In the genomic region with DNA sequence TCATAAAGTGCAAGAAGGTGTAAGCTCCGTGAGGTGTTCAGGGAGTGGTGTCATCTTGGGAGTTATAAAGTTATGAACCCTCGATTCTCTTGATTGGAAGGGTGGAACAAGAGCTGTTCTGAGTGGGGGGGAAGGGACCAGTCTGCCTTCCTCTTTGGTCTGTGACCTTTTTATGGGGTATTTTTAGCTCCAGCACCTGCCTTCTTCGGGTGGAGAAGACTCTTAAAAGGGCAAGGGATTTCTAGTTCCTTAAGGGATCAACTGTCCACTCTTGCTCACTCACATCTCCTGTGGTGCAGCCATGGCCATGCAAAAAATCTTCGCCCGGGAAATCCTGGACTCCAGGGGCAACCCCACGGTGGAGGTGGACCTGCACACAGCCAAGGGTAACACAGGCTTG, we compare ENCODE assay signal across 10 mouse cellular contexts. TPM values are rescaled to one million over a fixed set of nuclear protein-coding genes. Genes with fewer than 3 reads are reported as not detected.
A peak's percentile ranks its signal among the peaks of the same experiment; 100 is the strongest.
DNase-seq lines count a peak whose midpoint lies in the region; ATAC-seq and TF ChIP-seq lines count a peak whose summit lies in the region.
"Had no signal": no experiment of that assay in that cellular context is flagged by ENCODE, and none has a peak within 500 bp of the region (broad histone marks: within the 10 kb centered on the region; RNA-seq: fewer than 3 reads in every experiment).

No protein-coding gene starts in this region.

- DNase-seq in CD4-positive, CD25-positive, alpha-beta regulatory T cell, adult 2 months (ENCODE audit: low read depth, low spot score): peak; percentile 30
- no peak for DNase-seq in hindbrain, embryonic 10.5 days (ENCODE audit: low spot score)
- no peak for DNase-seq in hindbrain, embryonic 14.5 days (ENCODE audit: low spot score)
- DNase-seq in testis, postnatal 10 days (ENCODE audit: low spot score): no peak
- no peak for DNase-seq in liver, embryonic 13.5 days
- no peak for DNase-seq in left cerebral cortex, postnatal 4 days

- intact Hi-C loops in left cerebral cortex, postnatal 4 days (cut with DNase I): no loop called here

- H3K36me3 ChIP-seq in hindbrain, embryonic 10.5 days: peaks cover 34% of the 10 kb centered on the region
- H3K36me3 ChIP-seq in hindbrain, embryonic 14.5 days (replicated peaks; ENCODE audit: control insufficient read depth, insufficient read depth): peaks cover 25% of the 10 kb centered on the region
- H3K36me3 ChIP-seq in testis, adult 2 months (ENCODE audit: control insufficient read depth, insufficient read depth, low read length): no peaks in the 10 kb centered on the region; the same call in 1 of the 2 replicates
- peaks cover 25% of the 10 kb centered on the region for H3K36me3 ChIP-seq in liver, embryonic 13.5 days

- TF ChIP-seq POLR2A in testis, adult 2 months (IDR thresholded peaks at IDR 0.05; ENCODE audit: control insufficient read depth, low read depth, low read length): 0 out of 2 replicates have a peak, but pooled peaks have one; percentile 12

- 55% methylated on average over 6 of the region's 6 CpGs for WGBS in hindbrain, embryonic 10.5 days
- 59% methylated on average over 6 of the region's 6 CpGs for WGBS in hindbrain, embryonic 14.5 days
- WGBS in liver, embryonic 13.5 days (ENCODE audit: insufficient replicate concordance): 48% methylated on average over 6 of the region's 6 CpGs

- no peak overlapping the region for H3K4me2 ChIP-seq in hindbrain, embryonic 14.5 days (replicated peaks)
- 0 out of 2 replicates have a peak overlapping the region, but pooled peaks have one; percentile 96 for H3K4me2 ChIP-seq in liver, embryonic 13.5 days

- peak overlapping the region; percentile 99 for H3K27ac ChIP-seq in hindbrain, embryonic 10.5 days
- H3K27ac ChIP-seq in hindbrain, embryonic 14.5 days: no peak overlapping the region
- H3K27ac ChIP-seq in testis, adult 2 months (ENCODE audit: control insufficient read depth, insufficient read depth, low read depth, low read length): no peak overlapping the region
- peak overlapping the region; percentile 99 for H3K27ac ChIP-seq in liver, embryonic 13.5 days

- no peaks in the 10 kb centered on the region for H3K27me3 ChIP-seq in hindbrain, embryonic 10.5 days (ENCODE audit: insufficient read depth, poor library complexity, severe bottlenecking)
- H3K27me3 ChIP-seq in hindbrain, embryonic 14.5 days (ENCODE audit: control insufficient read depth, insufficient read depth, low read length): no peaks in the 10 kb centered on the region
- no peaks in the 10 kb centered on the region for H3K27me3 ChIP-seq in testis, adult 2 months (ENCODE audit: control insufficient read depth, insufficient read depth, low read length)
- no peaks in the 10 kb centered on the region for H3K27me3 ChIP-seq in liver, embryonic 13.5 days
- H3K27me3 ChIP-seq: lung, embryonic 15.5 days had no signal

- peak overlapping the region; percentile 97 for H3K4me3 ChIP-seq in hindbrain, embryonic 10.5 days
- H3K4me3 ChIP-seq in hindbrain, embryonic 14.5 days (replicated peaks; ENCODE audit: low read length): no peak overlapping the region
- H3K4me3 ChIP-seq in testis, adult 2 months (ENCODE audit: control insufficient read depth, low read depth, low read length): no peak overlapping the region
- H3K4me3 ChIP-seq in liver, embryonic 13.5 days (replicated peaks): no peak overlapping the region

- no peak overlapping the region for H3K9ac ChIP-seq in hindbrain, embryonic 14.5 days
- no peak overlapping the region for H3K9ac ChIP-seq in liver, embryonic 13.5 days

- no peaks in the 10 kb centered on the region for H3K9me3 ChIP-seq in hindbrain, embryonic 10.5 days
- no peaks in the 10 kb centered on the region for H3K9me3 ChIP-seq in hindbrain, embryonic 14.5 days (ENCODE audit: control insufficient read depth, low read length)
- no peaks in the 10 kb centered on the region for H3K9me3 ChIP-seq in liver, embryonic 13.5 days (replicated peaks)
- H3K9me3 ChIP-seq: lung, embryonic 15.5 days had no signal

- TF ChIP-seq CTCF in testis, adult 2 months (IDR thresholded peaks at IDR 0.05; ENCODE audit: control insufficient read depth, insufficient read depth, insufficient replicate concordance, low read depth, low read length): no peak

- ATAC-seq in CD4-positive, CD25-positive, alpha-beta regulatory T cell, adult 4 months: no peak
- ATAC-seq in hindbrain, embryonic 14.5 days (ENCODE audit: low FRiP score): no peak
- no peak for ATAC-seq in liver, embryonic 13.5 days (ENCODE audit: low read depth)
- ATAC-seq: midbrain, embryonic 16.5 days had no signal

- H3K4me1 ChIP-seq in hindbrain, embryonic 10.5 days (replicated peaks): peaks cover 51% of the 10 kb centered on the region
- peaks cover 26% of the 10 kb centered on the region for H3K4me1 ChIP-seq in hindbrain, embryonic 14.5 days (replicated peaks; ENCODE audit: control insufficient read depth, insufficient read depth, low read length)
- H3K4me1 ChIP-seq in testis, adult 2 months (ENCODE audit: control insufficient read depth, insufficient read depth, low read length): peaks cover 20% of the 10 kb centered on the region
- H3K4me1 ChIP-seq in liver, embryonic 13.5 days (replicated peaks): peaks cover 44% of the 10 kb centered on the region

RNA-seq across cellular contexts. Expression of gene Eno3, which starts 0.6 kb away (rescaled TPM):
- 10 to 100 TPM; 32.6 to 32.7 TPM for polyA plus RNA-seq in CD4-positive, CD25-positive, alpha-beta regulatory T cell, adult 4 months (2017; shearing (Covaris generic))
- 39.3 and 53.3 TPM in 2 replicates for polyA plus RNA-seq in hindbrain, embryonic 10.5 days (2016; fragmentation: Nextera tagmentation; extraction: Ambion mirVana)
- 6.4 and 7.8 TPM in 2 replicates for polyA plus RNA-seq in hindbrain, embryonic 14.5 days (2014; fragmentation: Nextera tagmentation; extraction: Ambion mirVana)
- polyA plus RNA-seq in testis, adult 2 months (2012; rRNA removed): 85.9 and 101 TPM in 2 replicates
- 5.5 and 6.7 TPM in 2 replicates for polyA plus RNA-seq in liver, embryonic 13.5 days (2015; fragmentation: Nextera tagmentation; extraction: Ambion mirVana)
- total RNA-seq in left cerebral cortex, postnatal 4 days (2021): 1 to 10 TPM; 8.1 to 9.3 TPM

RNA-seq across cellular contexts. Expression of gene Pfn1, which starts 3.1 kb away (rescaled TPM):
- polyA plus RNA-seq in CD4-positive, CD25-positive, alpha-beta regulatory T cell, adult 4 months (2017; shearing (Covaris generic)): 1,000 to 10,000 TPM; 2,750 to 3,189 TPM
- 1,872 and 1,874 TPM in 2 replicates for polyA plus RNA-seq in hindbrain, embryonic 10.5 days (2016; fragmentation: Nextera tagmentation; extraction: Ambion mirVana)
- 662 and 703 TPM in 2 replicates for polyA plus RNA-seq in hindbrain, embryonic 14.5 days (2014; fragmentation: Nextera tagmentation; extraction: Ambion mirVana)
- 113 and 158 TPM in 2 replicates for polyA plus RNA-seq in testis, adult 2 months (2012; rRNA removed)
- 1,347 and 1,531 TPM in 2 replicates for polyA plus RNA-seq in liver, embryonic 13.5 days (2015; fragmentation: Nextera tagmentation; extraction: Ambion mirVana)
- total RNA-seq in left cerebral cortex, postnatal 4 days (2021): 100 to 1,000 TPM; 319 to 321 TPM

RNA-seq across cellular contexts. Expression of gene Slc25a11, which starts 10.3 kb away (rescaled TPM):
- polyA plus RNA-seq in CD4-positive, CD25-positive, alpha-beta regulatory T cell, adult 4 months (2017; shearing (Covaris generic)): 100 to 1,000 TPM in 1 of 2 experiments, 10 to 100 TPM in 1; 84.0 to 102 TPM
- polyA plus RNA-seq in hindbrain, embryonic 10.5 days (2016; fragmentation: Nextera tagmentation; extraction: Ambion mirVana): 144 and 155 TPM in 2 replicates
- 158 TPM in 2 replicates for polyA plus RNA-seq in hindbrain, embryonic 14.5 days (2014; fragmentation: Nextera tagmentation; extraction: Ambion mirVana)
- 27.2 and 29.4 TPM in 2 replicates for polyA plus RNA-seq in testis, adult 2 months (2012; rRNA removed)
- polyA plus RNA-seq in liver, embryonic 13.5 days (2015; fragmentation: Nextera tagmentation; extraction: Ambion mirVana): 72.8 and 73.8 TPM in 2 replicates
- 10 to 100 TPM; 88.6 to 92.5 TPM for total RNA-seq in left cerebral cortex, postnatal 4 days (2021)

RNA-seq across cellular contexts. Expression of gene Rnf167, which starts 10.5 kb away (rescaled TPM):
- 100 to 1,000 TPM; 389 to 496 TPM for polyA plus RNA-seq in CD4-positive, CD25-positive, alpha-beta regulatory T cell, adult 4 months (2017; shearing (Covaris generic))
- 90.6 and 97.1 TPM in 2 replicates for polyA plus RNA-seq in hindbrain, embryonic 10.5 days (2016; fragmentation: Nextera tagmentation; extraction: Ambion mirVana)
- polyA plus RNA-seq in hindbrain, embryonic 14.5 days (2014; fragmentation: Nextera tagmentation; extraction: Ambion mirVana): 90.6 and 93.4 TPM in 2 replicates
- polyA plus RNA-seq in testis, adult 2 months (2012; rRNA removed): 77.6 and 77.8 TPM in 2 replicates
- polyA plus RNA-seq in liver, embryonic 13.5 days (2015; fragmentation: Nextera tagmentation; extraction: Ambion mirVana): 74.2 and 81.0 TPM in 2 replicates
- total RNA-seq in left cerebral cortex, postnatal 4 days (2021): 10 to 100 TPM; 52.1 to 52.3 TPM

RNA-seq across cellular contexts. Expression of gene Spag7, which starts 11.6 kb away (rescaled TPM):
- 100 to 1,000 TPM; 126 to 132 TPM for polyA plus RNA-seq in CD4-positive, CD25-positive, alpha-beta regulatory T cell, adult 4 months (2017; shearing (Covaris generic))
- 185 and 191 TPM in 2 replicates for polyA plus RNA-seq in hindbrain, embryonic 10.5 days (2016; fragmentation: Nextera tagmentation; extraction: Ambion mirVana)
- 94.8 and 115 TPM in 2 replicates for polyA plus RNA-seq in hindbrain, embryonic 14.5 days (2014; fragmentation: Nextera tagmentation; extraction: Ambion mirVana)
- 44.5 and 47.9 TPM in 2 replicates for polyA plus RNA-seq in testis, adult 2 months (2012; rRNA removed)
- polyA plus RNA-seq in liver, embryonic 13.5 days (2015; fragmentation: Nextera tagmentation; extraction: Ambion mirVana): 69.2 and 72.4 TPM in 2 replicates
- total RNA-seq in left cerebral cortex, postnatal 4 days (2021): 10 to 100 TPM; 50.6 to 56.8 TPM

Comparison
In these comparisons a context has a peak if more than half of its experiments do, and no peak if none do; other contexts are left out.
1. H3K27ac ChIP-seq: peak in hindbrain, embryonic 10.5 days (single experiment) and liver, embryonic 13.5 days (single experiment); none in hindbrain, embryonic 14.5 days (single experiment) and testis, adult 2 months (single experiment).